Mouse (Mus musculus) heart, postnatal 0 days (tissue): ENCODE results near the gene Pdzd7.

Experiments
- CTCF ChIP-seq: IDR thresholded peaks from 2 replicates; pipeline ENCODE4 v1.5.1; 2016; ENCODE audit warnings: antibody characterized with exemption, control low read depth, low read depth
- EP300 ChIP-seq: IDR thresholded peaks from 2 replicates; pipeline ENCODE4 v1.6.1; 2016; ENCODE audit warnings: antibody characterized with exemption, low read depth

- TF ChIP-seq EP300 (no peak), CTCF (no peak)
These were observed 40.1 kb downstream of the Pdzd7 start, which contains the start of gene Twnk for GRCm38 (mm10) chr19:45005444-45005843.
